Mouse (Mus musculus) adrenal gland, postnatal 25 days (tissue): ENCODE results near the gene Wnt5b. TPM values are rescaled to one million over a fixed set of nuclear protein-coding genes. Genes with fewer than 3 reads are reported as not detected.

ENCODE experiments used
- DNase-seq: peaks from one replicate; pipeline ENCODE4 v3.0.0; 2021; ENCODE audit warnings: mixed read lengths
- total RNA-seq: library from RNA; stranded (reverse); gene quantifications from 2 replicates; pipeline ENCODE4 v1.2.3, GENCODE M21; 2021

Wnt5b gene
- total RNA-seq, 1 experiment from 2014 or later: 2.7 TPM

DNA sequence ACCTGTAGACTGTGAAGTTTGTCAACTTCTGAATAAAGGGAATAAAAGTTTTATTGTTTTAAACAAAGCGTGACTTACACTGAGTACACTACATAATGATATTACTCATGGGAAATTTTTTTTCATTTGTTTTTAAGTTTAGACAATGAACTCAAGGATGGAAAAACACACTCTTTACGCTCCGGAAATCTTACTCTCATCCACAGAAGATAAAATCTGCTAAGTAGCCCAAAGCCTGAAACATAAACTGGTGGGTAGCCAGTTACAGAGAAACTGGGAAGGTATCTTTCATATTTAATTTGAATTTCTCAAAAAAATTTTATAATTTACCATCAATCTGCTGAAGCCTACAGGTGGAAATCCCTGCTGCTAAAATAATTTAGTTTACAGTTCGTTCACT lies 157.7 kb downstream of the Wnt5b start:
- no peak for DNase-seq

DNA sequence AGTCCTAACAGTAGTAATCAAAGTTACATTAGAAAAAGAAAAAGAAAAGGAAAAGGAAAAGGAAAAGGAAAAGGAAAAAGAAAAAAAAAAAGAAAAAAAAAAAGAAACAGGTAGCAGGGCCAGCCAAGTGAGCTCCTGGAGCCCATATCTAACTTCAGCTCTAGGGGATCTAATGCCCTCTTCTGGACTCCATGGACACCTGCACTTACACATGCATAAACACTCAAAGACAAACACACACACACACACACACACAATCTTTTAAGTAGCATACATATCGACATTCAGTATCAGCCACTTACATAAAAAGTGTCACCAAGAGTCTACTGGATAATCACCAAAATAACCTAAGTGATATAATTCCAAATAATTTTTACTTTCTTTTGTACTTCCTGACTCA lies 158.5 kb downstream of the Wnt5b start:
- DNase-seq: no peak

Other genes with a start within 250 kb of the Wnt5b start
- not detected in 2 replicates for gene Lrtm2, start 213.6 kb downstream of the Wnt5b start, total RNA-seq
- gene Adipor2, start 126.6 kb downstream of the Wnt5b start, total RNA-seq: 139 and 144 TPM in 2 replicates
- gene Fbxl14, start 64.7 kb downstream of the Wnt5b start, total RNA-seq: 39.5 and 40.8 TPM in 2 replicates